Mouse (Mus musculus): ENCODE measurements at regions not wholly inside any gene's neighbourhood (a gene's known extent, or its start where the extent isn't known, plus 50 kb on each side); places are given as distances from the start of the nearest gene placed in this dataset.
A peak's percentile ranks its signal among the peaks of the same experiment; 100 is the strongest.

GRCm38 (mm10) chr12:54537022-54537421, 119.4 kb downstream of the Sptssa start:
- no peak for TF ChIP-seq CTCF (IDR thresholded peaks at IDR 0.05; ENCODE audit: low read depth)
- DNase-seq (ENCODE audit: low spot score) (peak; percentile 59), ATAC-seq (replicated peaks; ENCODE audit: low FRiP score, low read depth) (no peak)
- no peak overlapping the region for H3K27ac ChIP-seq
- 42% methylated on average over 7 of the region's 7 CpGs for WGBS
- no peak overlapping the region for H3K4me2 ChIP-seq (ENCODE audit: low read length)
- no peaks in the 10 kb centered on the region for H3K27me3 ChIP-seq (ENCODE audit: insufficient read depth, low read length)
- H3K4me3 ChIP-seq (replicated peaks; ENCODE audit: low read depth, low read length) = no peak overlapping the region
- no peaks in the 10 kb centered on the region for H3K4me1 ChIP-seq (replicated peaks; ENCODE audit: insufficient read depth, low read length)
- H3K9me3 ChIP-seq (replicated peaks; ENCODE audit: low read length) = no peaks in the 10 kb centered on the region
- H3K9ac ChIP-seq (ENCODE audit: low read depth, low read length) = no peak overlapping the region
- no peaks in the 10 kb centered on the region for H3K36me3 ChIP-seq (ENCODE audit: insufficient read depth, low read length)

- DNase-seq (ENCODE audit: low spot score) (no peak), ATAC-seq (replicated peaks; ENCODE audit: low FRiP score, low read depth) (no peak)
- 58% methylated on average over 6 of the region's 9 CpGs for WGBS
- H3K4me1 ChIP-seq (replicated peaks; ENCODE audit: insufficient read depth, low read length) = no peaks in the 10 kb centered on the region
- no peak overlapping the region for H3K9ac ChIP-seq (ENCODE audit: low read depth, low read length)
- H3K27ac ChIP-seq = no peak overlapping the region
- H3K36me3 ChIP-seq (ENCODE audit: insufficient read depth, low read length) = no peaks in the 10 kb centered on the region
- TF ChIP-seq CTCF (IDR thresholded peaks at IDR 0.05; ENCODE audit: low read depth) = no peak
- no peak overlapping the region for H3K4me2 ChIP-seq (ENCODE audit: low read length)
- no peaks in the 10 kb centered on the region for H3K27me3 ChIP-seq (ENCODE audit: insufficient read depth, low read length)
- H3K9me3 ChIP-seq (replicated peaks; ENCODE audit: low read length) = no peaks in the 10 kb centered on the region
- no peak overlapping the region for H3K4me3 ChIP-seq (replicated peaks; ENCODE audit: low read depth, low read length)
Observed at GRCm38 (mm10) chr12:54535556-54536516, 120.5 kb downstream of the Sptssa start.

- Histone ChIP-seq H3K4me2 (ENCODE audit: low read length) (no peak overlapping the region), H3K27ac (no peak overlapping the region), H3K36me3 (ENCODE audit: insufficient read depth, low read length) (no peaks in the 10 kb centered on the region), H3K9ac (ENCODE audit: low read depth, low read length) (no peak overlapping the region), H3K27me3 (ENCODE audit: insufficient read depth, low read length) (no peaks in the 10 kb centered on the region), H3K4me1 (replicated peaks; ENCODE audit: insufficient read depth, low read length) (no peaks in the 10 kb centered on the region), H3K4me3 (replicated peaks; ENCODE audit: low read depth, low read length) (no peak overlapping the region), H3K9me3 (replicated peaks; ENCODE audit: low read length) (no peaks in the 10 kb centered on the region)
- WGBS = 69% methylated on average over 7 of the region's 7 CpGs
- ATAC-seq (replicated peaks; ENCODE audit: low FRiP score, low read depth) (no peak), DNase-seq (ENCODE audit: low spot score) (no peak)
- no peak for TF ChIP-seq CTCF (IDR thresholded peaks at IDR 0.05; ENCODE audit: low read depth)
Observed at GRCm38 (mm10) chr12:54534910-54535309, 121.5 kb downstream of the Sptssa start.

- Histone ChIP-seq H3K27ac (no peak overlapping the region), H3K4me3 (replicated peaks; ENCODE audit: low read depth, low read length) (no peak overlapping the region), H3K9me3 (replicated peaks; ENCODE audit: low read length) (no peaks in the 10 kb centered on the region), H3K36me3 (ENCODE audit: insufficient read depth, low read length) (no peaks in the 10 kb centered on the region), H3K9ac (ENCODE audit: low read depth, low read length) (no peak overlapping the region), H3K4me2 (ENCODE audit: low read length) (no peak overlapping the region), H3K4me1 (replicated peaks; ENCODE audit: insufficient read depth, low read length) (no peaks in the 10 kb centered on the region), H3K27me3 (ENCODE audit: insufficient read depth, low read length) (no peaks in the 10 kb centered on the region)
- ATAC-seq (replicated peaks; ENCODE audit: low FRiP score, low read depth) (no peak), DNase-seq (ENCODE audit: low spot score) (no peak)
- TF ChIP-seq CTCF (IDR thresholded peaks at IDR 0.05; ENCODE audit: low read depth) = no peak
- WGBS = 57% methylated on average over 5 of the region's 5 CpGs
Observed at GRCm38 (mm10) chr12:54533134-54533533, 123.2 kb downstream of the Sptssa start.

- Histone ChIP-seq H3K4me3 (replicated peaks; ENCODE audit: low read depth, low read length) (no peak overlapping the region), H3K9ac (ENCODE audit: low read depth, low read length) (no peak overlapping the region), H3K27me3 (ENCODE audit: insufficient read depth, low read length) (no peaks in the 10 kb centered on the region), H3K9me3 (replicated peaks; ENCODE audit: low read length) (no peaks in the 10 kb centered on the region), H3K27ac (no peak overlapping the region), H3K4me2 (ENCODE audit: low read length) (no peak overlapping the region), H3K4me1 (replicated peaks; ENCODE audit: insufficient read depth, low read length) (no peaks in the 10 kb centered on the region), H3K36me3 (ENCODE audit: insufficient read depth, low read length) (no peaks in the 10 kb centered on the region)
- 89% methylated on average over 8 of the region's 8 CpGs for WGBS
- no peak for TF ChIP-seq CTCF (IDR thresholded peaks at IDR 0.05; ENCODE audit: low read depth)
- DNase-seq (ENCODE audit: low spot score) (no peak), ATAC-seq (replicated peaks; ENCODE audit: low FRiP score, low read depth) (no peak)
Observed at GRCm38 (mm10) chr12:54532062-54532461, 124.3 kb downstream of the Sptssa start.

GRCm38 (mm10) chr12:54528046-54528445, 128.3 kb downstream of the Sptssa start:
- no peak for ATAC-seq (replicated peaks; ENCODE audit: low FRiP score, low read depth)
- H3K4me3 ChIP-seq (replicated peaks; ENCODE audit: low read depth, low read length) = no peak overlapping the region
- DNase-seq (ENCODE audit: low spot score) = no peak
- H3K27ac ChIP-seq = no peak overlapping the region
- no peaks in the 10 kb centered on the region for H3K9me3 ChIP-seq (replicated peaks; ENCODE audit: low read length)
- H3K4me2 ChIP-seq (ENCODE audit: low read length) = no peak overlapping the region
- H3K27me3 ChIP-seq (ENCODE audit: insufficient read depth, low read length) = no peaks in the 10 kb centered on the region
- peak; percentile 46; the same call in 1 of the 2 replicates for TF ChIP-seq CTCF (IDR thresholded peaks at IDR 0.05; ENCODE audit: low read depth)
- H3K9ac ChIP-seq (ENCODE audit: low read depth, low read length) = no peak overlapping the region
- no peaks in the 10 kb centered on the region for H3K4me1 ChIP-seq (replicated peaks; ENCODE audit: insufficient read depth, low read length)
- no peaks in the 10 kb centered on the region for H3K36me3 ChIP-seq (ENCODE audit: insufficient read depth, low read length)
